Mouse (Mus musculus) myocyte (in vitro differentiated cells): ENCODE results near the gene Slc22a2. TPM values are rescaled to one million over a fixed set of nuclear protein-coding genes. Genes with fewer than 3 reads are reported as not detected.

Source experiments
- H3K27me3 ChIP-seq: one replicate; pipeline ENCODE4 v1.6.1; 2011; ENCODE audit not compliant: control insufficient read depth, insufficient read depth, insufficient read length
- H3K36me3 ChIP-seq: one replicate; pipeline ENCODE4 v1.6.1; 2011; ENCODE audit not compliant: control insufficient read depth, insufficient read depth
- H3K4me2 ChIP-seq: one replicate; pipeline ENCODE4 v1.6.1; 2011; ENCODE audit warnings: low read depth, control low read depth
- H3K4me3 ChIP-seq: one replicate; pipeline ENCODE4 v1.5.1; 2011; ENCODE audit warnings: mild to moderate bottlenecking, control low read depth, moderate library complexity
- H3K79me2 ChIP-seq: one replicate; pipeline ENCODE4 v1.6.1; 2011; ENCODE audit not compliant: control insufficient read depth, insufficient read depth
- H3ac ChIP-seq: one replicate; pipeline ENCODE4 v1.6.1; 2011; ENCODE audit not compliant: control insufficient read depth, insufficient read length
- CEBPB ChIP-seq: IDR thresholded peaks from 2 replicates; pipeline ENCODE4 v1.6.1; 2011; ENCODE audit warnings: mild to moderate bottlenecking, moderate library complexity; ENCODE audit not compliant: poor library complexity, insufficient read depth, severe bottlenecking
- E2F4 ChIP-seq: IDR thresholded peaks from one replicate; pipeline ENCODE4 v1.6.1; 2011; ENCODE audit warnings: mild to moderate bottlenecking, control low read depth, moderate library complexity; ENCODE audit not compliant: insufficient read depth
- MAX ChIP-seq: IDR thresholded peaks from one replicate; pipeline ENCODE4 v1.6.1; 2011; ENCODE audit warnings: low read depth, mild to moderate bottlenecking, control low read depth
- MYOD1 ChIP-seq, 3 experiments: IDR thresholded peaks; one replicate each; pipeline ENCODE4 v1.6.1; 2011; ENCODE audit warnings: control low read depth in 2 of 3, low read depth in 2 of 3, mild to moderate bottlenecking in 2 of 3, moderate library complexity in 1 of 3; ENCODE audit not compliant: insufficient read length in 2 of 3, control insufficient read depth in 1 of 3
- MYOG ChIP-seq, 3 experiments: IDR thresholded peaks; one replicate each; pipeline ENCODE4 v1.6.1; 2011; ENCODE audit warnings: control low read depth in 2 of 3, low read depth in 2 of 3, mild to moderate bottlenecking in 2 of 3; ENCODE audit not compliant: insufficient read length in 2 of 3, control insufficient read depth in 1 of 3, insufficient read depth in 1 of 3
- POLR2A ChIP-seq: IDR thresholded peaks from one replicate; pipeline ENCODE4 v1.6.1; 2011; ENCODE audit warnings: low read depth, mild to moderate bottlenecking, control low read depth, moderate library complexity; ENCODE audit not compliant: insufficient read length
- POLR2AphosphoS2 ChIP-seq: IDR thresholded peaks from one replicate; pipeline ENCODE4 v1.6.1; 2011; ENCODE audit warnings: low read depth, control low read depth; ENCODE audit not compliant: insufficient read length
- REST ChIP-seq: IDR thresholded peaks from one replicate; pipeline ENCODE4 v1.6.1; 2011; ENCODE audit warnings: mild to moderate bottlenecking, control low read depth, moderate library complexity; ENCODE audit not compliant: insufficient read depth, insufficient read length
- SRF ChIP-seq: IDR thresholded peaks from one replicate; pipeline ENCODE4 v1.6.1; 2011; ENCODE audit warnings: low read depth; ENCODE audit not compliant: control insufficient read depth, insufficient read length
- TCF12 ChIP-seq: IDR thresholded peaks from one replicate; pipeline ENCODE4 v1.6.1; 2011; ENCODE audit warnings: mild to moderate bottlenecking, control low read depth; ENCODE audit not compliant: poor library complexity, insufficient read depth, severe bottlenecking
- TCF3 ChIP-seq: IDR thresholded peaks from one replicate; pipeline ENCODE4 v1.6.1; 2011; ENCODE audit warnings: low read depth, control low read depth; ENCODE audit not compliant: insufficient read length
- USF1 ChIP-seq: IDR thresholded peaks from one replicate; pipeline ENCODE4 v1.6.1; 2011; ENCODE audit warnings: low read depth, mild to moderate bottlenecking, control low read depth, moderate library complexity
- polyA plus RNA-seq: library from polyadenylated mRNA; unstranded; fragments of >200 nt; fragmentation: generic; extraction: Trizol; gene quantifications from one replicate; pipeline ENCODE4 v1.2.1, GENCODE M21; 2012; ENCODE audit warnings: missing spikeins

Gene Slc22a2
- polyA plus RNA-seq, 1 experiment, result not detected

DNA sequence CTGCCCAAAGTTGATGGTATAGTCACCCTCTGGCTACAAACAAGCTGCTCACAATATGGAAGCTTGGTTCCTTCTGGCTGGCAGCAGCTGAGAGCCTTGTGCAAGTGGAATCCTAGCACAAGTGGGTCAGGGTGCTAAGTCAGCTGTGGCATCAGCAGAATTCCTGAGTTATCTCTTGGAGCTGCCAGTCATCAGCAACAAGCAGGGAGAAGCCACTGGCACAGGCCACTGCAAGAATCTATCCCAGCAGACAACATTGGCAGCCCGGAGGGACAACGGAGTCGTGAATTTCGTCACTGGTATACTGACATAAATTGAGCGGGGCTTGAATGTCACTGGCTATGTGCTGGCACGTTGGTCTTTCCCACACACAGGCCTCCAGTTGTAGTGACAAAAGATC is 12.6 kb upstream of the Slc22a2 start:
- H3K4me2 ChIP-seq, result no peak overlapping the region
- TF ChIP-seq POLR2A (no peak), SRF (no peak), REST (no peak), E2F4 (no peak), TCF3 (no peak)

GRCm38 (mm10) chr17:12571924-12572463 is 11.9 kb upstream of the Slc22a2 start:
- TF ChIP-seq POLR2AphosphoS2 (no peak), MAX (no peak), SRF (no peak), POLR2A (no peak), REST (no peak), E2F4 (no peak)
- H3K4me2 ChIP-seq, result no peak overlapping the region

More for the DNA sequence above, 12.6 kb upstream of the Slc22a2 start:
- Histone ChIP-seq H3K36me3 (no peaks in the 10 kb centered on the region), H3K79me2 (no peaks in the 10 kb centered on the region), H3ac (no peak overlapping the region), H3K27me3 (no peaks in the 10 kb centered on the region), H3K4me3 (no peak overlapping the region)

GRCm38 (mm10) chr17:12575391-12575790 is 8.5 kb upstream of the Slc22a2 start:
- no peak overlapping the region for H3K4me3 ChIP-seq
- H3K36me3 ChIP-seq, result no peaks in the 10 kb centered on the region
- no peak overlapping the region for H3K4me2 ChIP-seq
- peaks cover 5% of the 10 kb centered on the region for H3K27me3 ChIP-seq
- H3K79me2 ChIP-seq, result no peaks in the 10 kb centered on the region
- TF ChIP-seq USF1 (no peak), TCF3 (no peak)
- no peak overlapping the region for H3ac ChIP-seq

More at GRCm38 (mm10) chr17:12571924-12572463, 11.9 kb upstream of the Slc22a2 start:
- Histone ChIP-seq H3K27me3 (no peaks in the 10 kb centered on the region), H3K4me3 (no peak overlapping the region), H3K36me3 (no peaks in the 10 kb centered on the region), H3ac (no peak overlapping the region), H3K79me2 (no peaks in the 10 kb centered on the region)

DNA sequence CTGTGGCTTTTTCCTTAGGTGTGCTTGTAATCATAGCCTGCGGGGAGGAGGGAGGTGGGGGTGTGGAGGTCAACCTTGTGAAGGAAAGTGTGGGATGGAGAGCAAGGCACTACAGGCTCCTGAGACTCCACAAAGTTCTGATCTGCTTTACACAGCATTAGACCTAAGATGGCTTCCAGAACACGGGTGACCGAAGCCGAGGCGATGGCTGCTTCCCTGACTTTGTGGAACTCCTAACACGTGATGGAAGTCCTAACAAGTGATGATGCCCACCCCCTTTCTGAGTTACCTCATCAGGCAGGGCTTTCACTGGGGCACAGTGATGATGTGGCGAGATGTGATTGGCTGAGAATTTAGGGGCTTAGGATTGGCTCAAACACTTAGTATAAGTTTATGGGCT is 6.8 kb upstream of the Slc22a2 start:
- no peak for TF ChIP-seq POLR2AphosphoS2
- no peak for TF ChIP-seq SRF
- TF ChIP-seq MAX, result no peak
- TF ChIP-seq CEBPB, result no peak
- TF ChIP-seq MYOG (IDR thresholded peaks at IDR 0.05; ENCODE audit: control insufficient read depth in 1 of 3, insufficient read depth in 1 of 3, insufficient read length in 2 of 3, low read depth in 2 of 3), result no peak
- TF ChIP-seq TCF3, result no peak
- no peak for TF ChIP-seq E2F4
- TF ChIP-seq TCF12, result no peak
- TF ChIP-seq POLR2A, result no peak
- no peak for TF ChIP-seq REST
- TF ChIP-seq MYOD1 (IDR thresholded peaks at IDR 0.05; ENCODE audit: control insufficient read depth in 1 of 3, insufficient read length in 2 of 3, low read depth in 2 of 3), result no peak
- TF ChIP-seq USF1, result no peak

DNA sequence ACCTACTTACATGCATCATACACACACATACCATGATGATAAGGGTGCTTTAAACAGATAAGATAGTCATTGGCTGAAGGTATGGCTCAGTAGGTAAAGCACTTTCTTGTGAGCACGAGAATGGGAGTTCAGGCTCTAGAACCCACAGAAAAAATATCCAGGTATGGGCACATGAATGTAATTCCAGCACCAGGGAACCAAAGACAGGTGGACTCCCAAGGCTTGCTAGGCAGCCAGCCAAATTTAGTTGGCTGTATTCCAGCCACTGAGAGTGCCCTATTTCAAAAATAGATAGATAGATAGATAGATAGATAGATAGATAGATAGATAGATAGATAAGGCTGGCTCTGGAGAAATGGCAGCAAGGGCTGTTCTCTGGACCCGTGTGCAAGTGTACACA is 1.4 kb downstream of the Slc22a2 start:
- Histone ChIP-seq H3K4me3 (no peak overlapping the region), H3K4me2 (no peak overlapping the region), H3K36me3 (no peaks in the 10 kb centered on the region), H3K79me2 (no peaks in the 10 kb centered on the region), H3K27me3 (peaks cover 20% of the 10 kb centered on the region), H3ac (no peak overlapping the region)
- no peak for TF ChIP-seq TCF12
- no peak for TF ChIP-seq TCF3
- no peak for TF ChIP-seq POLR2A
- no peak for TF ChIP-seq MYOG (IDR thresholded peaks at IDR 0.05; ENCODE audit: control insufficient read depth in 1 of 3, insufficient read depth in 1 of 3, insufficient read length in 2 of 3, low read depth in 2 of 3)
- TF ChIP-seq REST, result no peak
- no peak for TF ChIP-seq USF1
- TF ChIP-seq E2F4, result no peak
- TF ChIP-seq CEBPB, result no peak
- TF ChIP-seq MAX, result no peak
- no peak for TF ChIP-seq POLR2AphosphoS2
- no peak for TF ChIP-seq SRF
- no peak for TF ChIP-seq MYOD1 (IDR thresholded peaks at IDR 0.05; ENCODE audit: control insufficient read depth in 1 of 3, insufficient read length in 2 of 3, low read depth in 2 of 3)

More for the DNA sequence above, 6.8 kb upstream of the Slc22a2 start:
- Histone ChIP-seq H3K36me3 (no peaks in the 10 kb centered on the region), H3K4me3 (no peak overlapping the region), H3K79me2 (no peaks in the 10 kb centered on the region), H3K27me3 (peaks cover 5% of the 10 kb centered on the region), H3ac (no peak overlapping the region), H3K4me2 (no peak overlapping the region)
